Mouse (Mus musculus): Measurements from ENCODE around the gene Iqcc. TPM values are rescaled to one million over a fixed set of nuclear protein-coding genes. Genes with fewer than 3 reads are reported as not detected.

The Iqcc gene
- polyA plus RNA-seq, 1 experiment, result 20.1 TPM

- H3ac ChIP-seq (ENCODE audit: control insufficient read depth, insufficient read length), result no peak overlapping the region
- no peak for TF ChIP-seq TCF12 (IDR thresholded peaks at IDR 0.05; ENCODE audit: insufficient read depth, poor library complexity, severe bottlenecking)
- TF ChIP-seq POLR2A (IDR thresholded peaks at IDR 0.05; ENCODE audit: insufficient read length, low read depth), result no peak
- H3K4me2 ChIP-seq (ENCODE audit: low read depth), result no peak overlapping the region
- no peaks in the 10 kb centered on the region for H3K36me3 ChIP-seq (ENCODE audit: control insufficient read depth, insufficient read depth)
- H3K79me2 ChIP-seq (ENCODE audit: control insufficient read depth, insufficient read depth), result no peaks in the 10 kb centered on the region
- no peak overlapping the region for H3K4me3 ChIP-seq
- no peaks in the 10 kb centered on the region for H3K27me3 ChIP-seq (ENCODE audit: control insufficient read depth, insufficient read depth, insufficient read length)
These were observed 46.4 kb downstream of the Iqcc start for GRCm38 (mm10) chr4:129572236-129573092.

GRCm38 (mm10) chr4:129571551-129572084 is 47.3 kb downstream of the Iqcc start:
- Histone ChIP-seq H3K36me3 (ENCODE audit: control insufficient read depth, insufficient read depth) (no peaks in the 10 kb centered on the region), H3K79me2 (ENCODE audit: control insufficient read depth, insufficient read depth) (no peaks in the 10 kb centered on the region), H3K27me3 (ENCODE audit: control insufficient read depth, insufficient read depth, insufficient read length) (no peaks in the 10 kb centered on the region), H3K4me3 (no peak overlapping the region), H3K4me2 (ENCODE audit: low read depth) (no peak overlapping the region), H3ac (ENCODE audit: control insufficient read depth, insufficient read length) (no peak overlapping the region)
- TF ChIP-seq E2F4 (IDR thresholded peaks at IDR 0.05; ENCODE audit: insufficient read depth) (no peak), MAX (IDR thresholded peaks at IDR 0.05; ENCODE audit: low read depth) (no peak)

GRCm38 (mm10) chr4:129570028-129570427 is 48.9 kb downstream of the Iqcc start:
- Histone ChIP-seq H3K4me3 (no peak overlapping the region), H3K4me2 (ENCODE audit: low read depth) (no peak overlapping the region), H3K79me2 (ENCODE audit: control insufficient read depth, insufficient read depth) (no peaks in the 10 kb centered on the region), H3ac (ENCODE audit: control insufficient read depth, insufficient read length) (no peak overlapping the region), H3K36me3 (ENCODE audit: control insufficient read depth, insufficient read depth) (no peaks in the 10 kb centered on the region), H3K27me3 (ENCODE audit: control insufficient read depth, insufficient read depth, insufficient read length) (no peaks in the 10 kb centered on the region)
- TF ChIP-seq E2F4 (IDR thresholded peaks at IDR 0.05; ENCODE audit: insufficient read depth) (no peak), TCF3 (IDR thresholded peaks at IDR 0.05; ENCODE audit: insufficient read length, low read depth) (no peak), TCF12 (IDR thresholded peaks at IDR 0.05; ENCODE audit: insufficient read depth, poor library complexity, severe bottlenecking) (no peak), POLR2AphosphoS2 (IDR thresholded peaks at IDR 0.05; ENCODE audit: insufficient read length, low read depth) (no peak), MYOD1 (IDR thresholded peaks at IDR 0.05; ENCODE audit: control insufficient read depth in 1 of 3, insufficient read length in 2 of 3, low read depth in 2 of 3) (no peak)

GRCm38 (mm10) chr4:129568366-129568765 is 50.5 kb downstream of the Iqcc start:
- Histone ChIP-seq H3K27me3 (ENCODE audit: control insufficient read depth, insufficient read depth, insufficient read length) (no peaks in the 10 kb centered on the region), H3ac (ENCODE audit: control insufficient read depth, insufficient read length) (no peak overlapping the region), H3K79me2 (ENCODE audit: control insufficient read depth, insufficient read depth) (no peaks in the 10 kb centered on the region), H3K36me3 (ENCODE audit: control insufficient read depth, insufficient read depth) (no peaks in the 10 kb centered on the region), H3K4me3 (no peak overlapping the region), H3K4me2 (ENCODE audit: low read depth) (no peak overlapping the region)
- TF ChIP-seq TCF12 (IDR thresholded peaks at IDR 0.05; ENCODE audit: insufficient read depth, poor library complexity, severe bottlenecking) (no peak), USF1 (IDR thresholded peaks at IDR 0.05; ENCODE audit: low read depth) (no peak), SRF (IDR thresholded peaks at IDR 0.05; ENCODE audit: control insufficient read depth, insufficient read length, low read depth) (no peak), CEBPB (IDR thresholded peaks at IDR 0.05; ENCODE audit: insufficient read depth, poor library complexity, severe bottlenecking) (no peak), MYOG (IDR thresholded peaks at IDR 0.05; ENCODE audit: control insufficient read depth in 1 of 3, insufficient read depth in 1 of 3, insufficient read length in 2 of 3, low read depth in 2 of 3) (no peak), MAX (IDR thresholded peaks at IDR 0.05; ENCODE audit: low read depth) (no peak), E2F4 (IDR thresholded peaks at IDR 0.05; ENCODE audit: insufficient read depth) (no peak), POLR2AphosphoS2 (IDR thresholded peaks at IDR 0.05; ENCODE audit: insufficient read length, low read depth) (no peak)

GRCm38 (mm10) chr4:129565139-129565538 is 53.8 kb downstream of the Iqcc start:
- H3K27me3 ChIP-seq (ENCODE audit: control insufficient read depth, insufficient read depth, insufficient read length), result no peaks in the 10 kb centered on the region
- H3ac ChIP-seq (ENCODE audit: control insufficient read depth, insufficient read length), result no peak overlapping the region
- H3K4me2 ChIP-seq (ENCODE audit: low read depth), result no peak overlapping the region
- no peaks in the 10 kb centered on the region for H3K79me2 ChIP-seq (ENCODE audit: control insufficient read depth, insufficient read depth)
- H3K36me3 ChIP-seq (ENCODE audit: control insufficient read depth, insufficient read depth), result no peaks in the 10 kb centered on the region
- H3K4me3 ChIP-seq, result no peak overlapping the region
- TF ChIP-seq MYOD1 (IDR thresholded peaks at IDR 0.05; ENCODE audit: control insufficient read depth in 1 of 3, insufficient read length in 2 of 3, low read depth in 2 of 3), result no peak
- no peak for TF ChIP-seq TCF3 (IDR thresholded peaks at IDR 0.05; ENCODE audit: insufficient read length, low read depth)
- TF ChIP-seq POLR2AphosphoS2 (IDR thresholded peaks at IDR 0.05; ENCODE audit: insufficient read length, low read depth), result no peak
- TF ChIP-seq TCF12 (IDR thresholded peaks at IDR 0.05; ENCODE audit: insufficient read depth, poor library complexity, severe bottlenecking), result no peak
- no peak for TF ChIP-seq MYOG (IDR thresholded peaks at IDR 0.05; ENCODE audit: control insufficient read depth in 1 of 3, insufficient read depth in 1 of 3, insufficient read length in 2 of 3, low read depth in 2 of 3)
- no peak for TF ChIP-seq E2F4 (IDR thresholded peaks at IDR 0.05; ENCODE audit: insufficient read depth)
- TF ChIP-seq CEBPB (IDR thresholded peaks at IDR 0.05; ENCODE audit: insufficient read depth, poor library complexity, severe bottlenecking), result no peak
- no peak for TF ChIP-seq USF1 (IDR thresholded peaks at IDR 0.05; ENCODE audit: low read depth)

Other genes with a start within 250 kb of the Iqcc start
- gene Zbtb8a, start 241.0 kb downstream of the Iqcc start, polyA plus RNA-seq (2012; fragmentation: generic; extraction: Trizol), result 5.8 TPM
- 0.04 TPM for gene Zbtb8b, start 178.2 kb downstream of the Iqcc start, polyA plus RNA-seq (2012; fragmentation: generic; extraction: Trizol)
- 22.9 TPM for gene Bsdc1, start 157.5 kb downstream of the Iqcc start, polyA plus RNA-seq (2012; fragmentation: generic; extraction: Trizol)
- not detected for gene Tssk3, start 128.1 kb downstream of the Iqcc start, polyA plus RNA-seq (2012; fragmentation: generic; extraction: Trizol)
- 0.10 TPM for gene Fam229a, start 127.9 kb downstream of the Iqcc start, polyA plus RNA-seq (2012; fragmentation: generic; extraction: Trizol)
- 41.6 TPM for gene Marcksl1, start 105.5 kb downstream of the Iqcc start, polyA plus RNA-seq (2012; fragmentation: generic; extraction: Trizol)
- 50.4 TPM for gene Hdac1, start 76.4 kb downstream of the Iqcc start, polyA plus RNA-seq (2012; fragmentation: generic; extraction: Trizol)
- 2.1 TPM for gene Lck, start 45.5 kb downstream of the Iqcc start, polyA plus RNA-seq (2012; fragmentation: generic; extraction: Trizol)
- 0.10 TPM for gene Fam167b, start 40.5 kb downstream of the Iqcc start, polyA plus RNA-seq (2012; fragmentation: generic; extraction: Trizol)
- gene Eif3i, start 18.5 kb downstream of the Iqcc start, polyA plus RNA-seq (2012; fragmentation: generic; extraction: Trizol), result 358 TPM
- 220 TPM for gene Tmem234, start 18.4 kb downstream of the Iqcc start, polyA plus RNA-seq (2012; fragmentation: generic; extraction: Trizol)
- 0.36 TPM for gene Dcdc2b, start 4.8 kb downstream of the Iqcc start, polyA plus RNA-seq (2012; fragmentation: generic; extraction: Trizol)
- gene Ccdc28b, start 4.8 kb upstream of the Iqcc start, polyA plus RNA-seq (2012; fragmentation: generic; extraction: Trizol), result 14.8 TPM
- gene Txlna, start 22.0 kb upstream of the Iqcc start, polyA plus RNA-seq (2012; fragmentation: generic; extraction: Trizol), result 23.6 TPM
- 32.2 TPM for gene Kpna6, start 53.7 kb upstream of the Iqcc start, polyA plus RNA-seq (2012; fragmentation: generic; extraction: Trizol)
- gene Tmem39b, start 77.7 kb upstream of the Iqcc start, polyA plus RNA-seq (2012; fragmentation: generic; extraction: Trizol), result 9.7 TPM
- 40.4 TPM for gene Khdrbs1, start 123.2 kb upstream of the Iqcc start, polyA plus RNA-seq (2012; fragmentation: generic; extraction: Trizol)
- gene Ptp4a2, start 192.1 kb upstream of the Iqcc start, polyA plus RNA-seq (2012; fragmentation: generic; extraction: Trizol), result 138 TPM